Mouse (Mus musculus) liver, embryonic 11.5 days (tissue): Measurements from ENCODE around the gene Il11. TPM values are rescaled to one million over a fixed set of nuclear protein-coding genes. Genes with fewer than 3 reads are reported as not detected.
"Not testable (repeated sequence)": the region's sequence is repeated elsewhere in the genome, so short reads cannot be mapped to it uniquely, and the experiment has no call there.

ENCODE experiments used
- ATAC-seq: fragments of 200-750 bp; cut with Nextera tagmentation; replicated peaks from 2 replicates; pipeline ENCODE4 v1.8.0; 2017; ENCODE audit warnings: moderate number of reproducible peaks, mild to moderate bottlenecking, moderate TSS enrichment, moderate library complexity; ENCODE audit not compliant: low FRiP score
- DNase-seq: peaks from one replicate; pipeline ENCODE4 v3.0.0-alpha.2; 2017; ENCODE audit warnings: low spot score
- H3K27ac ChIP-seq: fragments of 300-500 bp; sonication (generic); 2 replicates; pipeline ENCODE4 v1.5.1; 2014; ENCODE audit warnings: mild to moderate bottlenecking, low read depth, low read length, control low read depth
- H3K27me3 ChIP-seq: fragments of 300-500 bp; sonication (generic); replicated peaks from 2 replicates; pipeline ENCODE4 v1.6.1; 2014; ENCODE audit warnings: low read length, mixed read lengths; ENCODE audit not compliant: control insufficient read depth, insufficient read depth
- H3K36me3 ChIP-seq: fragments of 300-500 bp; sonication (generic); 2 replicates; pipeline ENCODE4 v1.6.1; 2014; ENCODE audit warnings: mild to moderate bottlenecking, low read length, moderate library complexity, mixed read lengths; ENCODE audit not compliant: control insufficient read depth, insufficient read depth
- H3K4me1 ChIP-seq: fragments of 300-500 bp; sonication (generic); replicated peaks from 2 replicates; pipeline ENCODE4 v1.6.1; 2014; ENCODE audit warnings: low read length, mixed read lengths; ENCODE audit not compliant: control insufficient read depth, insufficient read depth
- H3K4me2 ChIP-seq: fragments of 300-500 bp; sonication (generic); 2 replicates; pipeline ENCODE4 v1.6.1; 2014; ENCODE audit warnings: mild to moderate bottlenecking, control low read depth, moderate library complexity
- H3K4me3 ChIP-seq: fragments of 300-500 bp; sonication (generic); 2 replicates; pipeline ENCODE4 v1.5.1; 2014; ENCODE audit warnings: low read depth, low read length, control low read depth
- H3K9ac ChIP-seq: fragments of 300-500 bp; sonication (generic); 2 replicates; pipeline ENCODE4 v1.6.1; 2014; ENCODE audit warnings: low read depth, low read length, control low read depth
- H3K9me3 ChIP-seq: fragments of 300-500 bp; sonication (generic); 2 replicates; pipeline ENCODE4 v1.6.1; 2016; ENCODE audit warnings: low read length, inconsistent platforms, mixed read lengths; ENCODE audit not compliant: control insufficient read depth
- WGBS: fragments of 180-500 bp; shearing (Covaris S2); extraction: QIAGEN DNeasy Blood & Tissue Kit; methylation state at CpG from one replicate; pipeline ENCODE4 v1.1.7; 2014; 5-methylcytosine and 5-hydroxymethylcytosine counted together
- polyA plus RNA-seq: library from polyadenylated mRNA; unstranded; fragments of >200 nt; fragmentation: Nextera tagmentation; extraction: Ambion mirVana; gene quantifications from 2 replicates; pipeline ENCODE4 v1.2.1, GENCODE M21; 2014

The Il11 gene
- polyA plus RNA-seq: 0.12 TPM in 1 of 2 replicates, not detected in the other

DNA sequence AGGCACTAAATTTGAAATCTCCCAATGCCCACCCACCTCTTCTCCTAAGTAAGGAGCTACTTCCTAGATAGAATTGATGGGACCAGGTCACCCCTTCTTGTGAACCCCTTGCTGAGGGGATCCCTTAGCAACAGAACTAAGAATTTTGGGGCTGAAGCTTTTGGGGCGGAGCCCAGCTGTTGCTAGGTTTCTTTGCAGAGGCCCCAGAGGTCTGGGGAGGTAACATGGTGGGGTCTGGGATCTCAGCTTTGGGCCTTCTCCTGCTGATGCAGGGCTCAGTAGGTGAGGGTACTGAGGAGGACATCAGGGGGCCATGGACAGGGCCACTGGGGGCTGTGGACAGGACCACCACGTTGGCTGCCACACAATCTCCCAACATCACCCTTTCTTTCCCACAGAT, at the start of gene Il11, which contains the start of gene Tmem190:
TSS of gene Il11 (minus strand) at position 101 of the 400 bp plus-strand sequence.
TSS of gene Tmem190 (plus strand) at position 179 of the 400 bp plus-strand sequence.
- no peak within 1 kb of the TSS for H3K4me3 ChIP-seq
- peaks cover 19% of the 10 kb centered on the region for H3K4me1 ChIP-seq
- H3K36me3 ChIP-seq: 0 out of 2 replicates have a peak, but pooled peaks cover 2% of the 10 kb centered on the region
- WGBS: 80% methylated on average over 2 of the region's 2 CpGs
- ATAC-seq (no peak), DNase-seq (no peak)
- no peak within 1 kb of the TSS for H3K27ac ChIP-seq
- no peaks in the 10 kb centered on the region for H3K9me3 ChIP-seq
- no peak within 1 kb of the TSS; the same call in 1 of the 2 replicates for H3K4me2 ChIP-seq
- peak within 1 kb of the TSS; percentile 26; the same call in 1 of the 2 replicates for H3K9ac ChIP-seq
- H3K27me3 ChIP-seq: peaks cover 15% of the 10 kb centered on the region

DNA sequence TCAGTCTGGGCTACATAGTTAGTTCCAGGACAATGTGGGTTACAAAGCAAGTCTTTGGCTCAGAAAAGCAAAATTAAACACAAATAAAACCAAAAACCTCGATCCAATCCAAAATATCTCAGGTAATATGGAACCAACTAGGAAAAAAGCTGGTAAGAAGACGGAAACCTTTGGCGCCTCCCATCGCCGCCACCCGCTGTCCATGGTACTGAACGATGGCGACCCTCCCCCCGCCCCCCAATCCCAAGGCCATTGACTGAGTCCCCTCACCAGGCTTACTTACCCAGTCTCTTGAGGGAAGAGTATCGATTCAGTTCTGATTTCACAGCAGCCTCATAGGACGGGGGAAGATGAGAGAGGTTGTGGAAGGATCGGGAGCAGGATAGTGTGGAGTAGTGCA, 47.8 kb upstream of the Il11 start:
- ATAC-seq: no peak
- Histone ChIP-seq H3K4me1 (no peaks in the 10 kb centered on the region), H3K9ac (no peak overlapping the region), H3K4me2 (no peak overlapping the region), H3K27me3 (peaks cover 49% of the 10 kb centered on the region), H3K4me3 (no peak overlapping the region), H3K36me3 (no peaks in the 10 kb centered on the region), H3K27ac (no peak overlapping the region), H3K9me3 (no peaks in the 10 kb centered on the region)
- WGBS: 6% methylated on average over 12 of the region's 12 CpGs
- DNase-seq: no peak

DNA sequence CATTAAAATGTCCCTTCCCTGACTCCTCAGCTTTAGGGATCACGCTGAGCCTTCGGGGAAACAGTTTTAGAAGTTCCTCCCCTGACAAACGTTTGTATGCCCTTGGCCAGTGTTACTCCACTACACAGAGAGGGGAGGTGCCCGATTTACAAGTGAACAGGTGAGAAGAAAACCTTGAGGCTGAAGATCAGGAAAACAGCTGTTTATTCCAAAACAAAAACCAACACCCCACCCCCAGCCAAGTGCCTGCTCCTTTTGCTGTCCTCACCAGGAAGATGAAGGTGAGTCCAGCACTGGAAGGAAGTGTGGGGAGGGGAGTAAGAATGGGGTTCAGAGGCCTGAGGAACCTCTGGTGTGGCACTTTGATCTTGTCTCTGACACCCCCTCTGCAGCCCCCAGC, 42.7 kb upstream of the Il11 start:
- Histone ChIP-seq H3K36me3 (no peaks in the 10 kb centered on the region), H3K9me3 (no peaks in the 10 kb centered on the region), H3K27ac (no peak overlapping the region), H3K27me3 (peaks cover 12% of the 10 kb centered on the region), H3K9ac (no peak overlapping the region), H3K4me3 (no peak overlapping the region), H3K4me2 (no peak overlapping the region), H3K4me1 (no peaks in the 10 kb centered on the region)
- 43% methylated on average over 4 of the region's 4 CpGs for WGBS
- DNase-seq (no peak), ATAC-seq (no peak)

DNA sequence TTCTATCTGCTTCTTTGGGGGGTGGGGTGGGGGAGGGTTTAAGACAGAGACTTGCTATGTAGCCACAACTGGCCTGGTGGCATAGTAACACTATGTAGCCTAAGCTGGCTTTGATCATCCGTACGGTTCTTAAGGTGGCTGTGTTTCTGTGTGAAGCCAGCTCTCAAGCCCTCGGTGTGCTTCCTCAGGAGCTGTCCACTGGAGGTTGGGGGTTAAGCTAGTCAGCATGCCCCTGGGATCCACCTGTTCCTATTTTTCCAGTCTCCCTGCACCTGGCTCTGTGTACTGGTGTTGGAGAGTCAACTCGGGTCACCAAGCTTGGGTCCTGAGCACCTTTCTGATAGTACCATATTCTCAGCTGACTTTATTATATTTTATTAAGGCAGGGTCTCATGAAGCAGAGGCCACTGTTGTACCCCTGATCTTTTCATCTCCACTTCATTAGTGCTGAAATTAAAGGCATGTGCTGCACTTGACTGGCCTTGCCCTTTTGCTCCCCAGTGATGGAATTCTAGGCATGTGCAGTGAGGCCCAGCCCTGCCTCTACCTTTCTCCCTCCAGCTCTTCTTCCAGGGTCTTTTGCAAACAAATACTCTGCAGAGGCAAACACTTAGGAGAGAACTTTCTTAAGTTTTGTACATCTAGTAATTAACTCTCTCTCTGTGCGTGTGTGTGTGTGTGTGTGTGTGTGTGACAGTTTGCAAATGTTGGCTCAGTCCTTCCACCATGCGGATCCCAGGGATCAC, 39.7 kb upstream of the Il11 start:
- Histone ChIP-seq H3K4me1 (no peaks in the 10 kb centered on the region), H3K36me3 (no peaks in the 10 kb centered on the region), H3K27ac (no peak overlapping the region), H3K4me3 (no peak overlapping the region), H3K9me3 (no peaks in the 10 kb centered on the region), H3K27me3 (no peaks in the 10 kb centered on the region), H3K4me2 (no peak overlapping the region), H3K9ac (no peak overlapping the region)
- ATAC-seq (no peak), DNase-seq (no peak)
- 63% methylated on average over 6 of the region's 6 CpGs for WGBS

DNA sequence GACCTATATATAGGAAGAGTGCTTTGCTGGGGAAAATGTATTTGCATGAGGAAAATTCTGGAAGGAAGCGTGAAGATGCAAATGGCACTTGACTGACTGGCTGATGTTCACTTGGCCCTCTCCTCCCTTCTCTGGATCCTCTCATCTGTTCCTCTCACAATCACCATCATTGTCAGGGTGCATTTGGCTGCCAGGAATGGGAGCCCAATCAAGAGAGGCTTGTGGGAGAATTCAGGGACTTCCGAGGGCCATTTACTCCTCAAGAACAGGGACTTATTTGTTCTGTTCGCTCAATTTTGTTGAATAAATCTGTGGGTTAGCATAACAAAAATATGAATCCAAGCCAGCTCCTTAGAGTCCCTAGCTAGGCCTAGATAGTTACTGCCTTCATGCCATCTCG, 39.0 kb upstream of the Il11 start:
- no peak overlapping the region for H3K4me3 ChIP-seq
- H3K9me3 ChIP-seq: no peaks in the 10 kb centered on the region
- H3K36me3 ChIP-seq: no peaks in the 10 kb centered on the region
- H3K4me2 ChIP-seq: no peak overlapping the region
- ATAC-seq: no peak
- H3K27ac ChIP-seq: no peak overlapping the region
- no peak overlapping the region for H3K9ac ChIP-seq
- H3K27me3 ChIP-seq: no peaks in the 10 kb centered on the region
- WGBS: 82% methylated on average over 4 of the region's 4 CpGs
- no peaks in the 10 kb centered on the region for H3K4me1 ChIP-seq
- DNase-seq: no peak

DNA sequence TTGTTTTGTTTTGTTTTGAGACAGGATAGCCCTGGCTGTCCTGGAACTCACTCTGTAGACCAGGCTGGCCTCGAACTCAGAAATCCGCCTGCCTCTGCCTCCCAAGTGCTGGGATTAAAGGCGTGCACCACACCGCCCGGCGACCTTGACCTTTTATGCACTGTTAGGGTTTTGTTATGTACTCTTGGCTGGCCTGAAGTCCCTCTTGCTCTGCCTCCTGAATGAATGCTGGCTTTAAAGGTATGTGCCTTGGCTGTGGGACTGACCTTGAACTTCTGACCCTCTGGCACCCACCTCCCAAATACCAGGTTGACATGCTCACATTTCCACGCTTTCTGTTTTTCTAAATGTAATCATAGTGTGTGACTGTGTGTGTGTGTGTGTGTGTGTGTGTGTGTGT, 38.3 kb upstream of the Il11 start:
- not testable (repeated sequence) for H3K27me3 ChIP-seq, H3K36me3 ChIP-seq, H3K27ac ChIP-seq, ATAC-seq, H3K4me1 ChIP-seq, H3K4me3 ChIP-seq, DNase-seq, H3K9ac ChIP-seq, H3K9me3 ChIP-seq, H3K4me2 ChIP-seq
- 77% methylated on average over 7 of the region's 7 CpGs for WGBS

DNA sequence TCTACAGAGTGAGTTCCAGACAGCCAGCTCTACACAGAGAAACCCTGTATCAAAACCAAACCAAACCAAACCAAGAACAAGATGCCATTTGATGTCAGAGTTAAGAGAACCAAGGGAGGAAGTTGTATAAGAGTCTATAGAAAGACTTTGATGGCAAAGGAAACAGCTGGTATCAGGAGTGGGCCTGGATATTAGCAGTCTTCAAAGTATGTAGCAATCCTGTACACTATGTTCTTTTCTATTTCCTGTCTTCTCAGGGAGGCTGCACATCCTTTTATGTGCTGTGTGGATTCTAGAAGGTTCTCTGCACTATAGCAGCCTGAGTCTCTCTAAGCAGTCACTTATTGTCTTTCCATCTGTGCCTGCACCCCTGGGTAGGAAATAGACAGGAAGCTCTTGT, 33.9 kb upstream of the Il11 start:
- no peak overlapping the region for H3K27ac ChIP-seq
- ATAC-seq: no peak
- H3K27me3 ChIP-seq: no peaks in the 10 kb centered on the region
- no peaks in the 10 kb centered on the region for H3K9me3 ChIP-seq
- no peak overlapping the region for H3K9ac ChIP-seq
- no peaks in the 10 kb centered on the region for H3K36me3 ChIP-seq
- no peak for DNase-seq
- no peak overlapping the region for H3K4me3 ChIP-seq
- H3K4me1 ChIP-seq: 0 out of 2 replicates have a peak, but pooled peaks cover 4% of the 10 kb centered on the region
- no peak overlapping the region for H3K4me2 ChIP-seq

DNA sequence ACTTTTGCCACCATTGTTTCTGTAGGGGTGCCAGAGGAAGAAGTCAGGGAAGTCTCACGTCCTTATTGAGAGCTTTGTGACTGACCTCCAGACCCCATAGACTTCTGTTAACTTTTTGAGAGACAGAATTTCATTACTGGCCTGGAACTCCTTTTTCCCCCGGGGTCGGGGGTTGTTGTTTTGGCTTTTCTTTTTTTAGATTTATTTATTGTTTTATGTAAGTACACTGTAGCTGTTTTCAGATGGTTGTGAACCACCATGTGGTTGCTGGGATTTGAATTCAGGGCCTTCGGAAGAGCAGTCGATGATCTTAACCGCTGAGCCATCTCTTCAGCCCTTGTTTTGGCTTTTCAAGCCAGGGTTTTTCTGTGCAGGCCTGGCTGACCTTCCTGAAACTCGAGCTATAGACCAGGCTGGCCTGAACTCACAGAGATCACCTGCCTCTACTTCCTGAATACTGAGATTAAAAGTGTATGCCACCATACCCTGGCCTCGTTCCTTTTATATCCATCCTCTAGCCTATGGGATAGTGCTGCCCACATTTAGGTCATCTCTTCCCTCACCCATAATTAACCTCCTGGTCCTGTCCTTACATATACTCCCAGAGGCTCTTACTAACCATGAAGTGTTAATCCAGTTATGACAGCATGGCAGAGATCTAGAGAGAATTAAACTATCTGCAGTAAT, 30.6 kb upstream of the Il11 start:
- Histone ChIP-seq H3K27me3 (no peaks in the 10 kb centered on the region), H3K4me3 (peak overlapping the region; percentile 59), H3K9ac (peak overlapping the region; percentile 70), H3K4me2 (peak overlapping the region; percentile 75), H3K9me3 (no peaks in the 10 kb centered on the region), H3K27ac (peak overlapping the region; percentile 77), H3K36me3 (peaks cover 19% of the 10 kb centered on the region), H3K4me1 (peaks cover 28% of the 10 kb centered on the region)
- no peak for ATAC-seq
- DNase-seq: no peak
- 18% methylated on average over 8 of the region's 8 CpGs for WGBS
